Mouse (Mus musculus): Measurements from ENCODE around the gene Olfr764-ps1.
"Not testable (repeated sequence)": the region's sequence is repeated elsewhere in the genome, so short reads cannot be mapped to it uniquely, and the experiment has no call there.

DNA sequence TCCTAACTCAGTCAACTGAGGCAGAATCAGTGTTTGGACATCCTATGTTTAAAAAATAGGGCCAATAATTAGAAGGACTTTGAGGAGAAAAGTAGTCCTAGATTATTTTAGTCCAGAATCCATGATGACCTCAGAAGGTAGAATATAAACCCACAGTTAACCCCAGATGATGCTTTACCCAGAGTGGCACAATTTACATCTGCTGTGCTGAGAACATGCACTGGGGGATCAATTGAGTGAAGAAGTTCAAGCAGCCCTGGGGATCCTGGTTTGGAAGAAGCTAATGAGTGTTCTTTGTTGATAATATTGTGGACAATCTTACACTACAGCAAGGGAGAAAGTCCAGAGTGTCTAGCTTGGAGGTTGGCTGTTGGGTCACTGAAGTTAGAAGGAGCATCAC lies 43.1 kb upstream of the Olfr764-ps1 start, which contains the start of gene Olfr767:
- not testable (repeated sequence) for TF ChIP-seq POLR2A (IDR thresholded peaks at IDR 0.05; ENCODE audit: borderline replicate concordance, extremely low read depth, low read depth, low read length); CTCF (IDR thresholded peaks at IDR 0.05; ENCODE audit: insufficient read depth, low read length)
